Mouse (Mus musculus): ENCODE measurements around the gene Plscr2. TPM values are rescaled to one million over a fixed set of nuclear protein-coding genes. Genes with fewer than 3 reads are reported as not detected.
"Not testable (repeated sequence)": the region's sequence is repeated elsewhere in the genome, so short reads cannot be mapped to it uniquely, and the experiment has no call there.

Plscr2 gene
- polyA plus RNA-seq, 1 experiment from 2014 or later: not detected

DNA sequence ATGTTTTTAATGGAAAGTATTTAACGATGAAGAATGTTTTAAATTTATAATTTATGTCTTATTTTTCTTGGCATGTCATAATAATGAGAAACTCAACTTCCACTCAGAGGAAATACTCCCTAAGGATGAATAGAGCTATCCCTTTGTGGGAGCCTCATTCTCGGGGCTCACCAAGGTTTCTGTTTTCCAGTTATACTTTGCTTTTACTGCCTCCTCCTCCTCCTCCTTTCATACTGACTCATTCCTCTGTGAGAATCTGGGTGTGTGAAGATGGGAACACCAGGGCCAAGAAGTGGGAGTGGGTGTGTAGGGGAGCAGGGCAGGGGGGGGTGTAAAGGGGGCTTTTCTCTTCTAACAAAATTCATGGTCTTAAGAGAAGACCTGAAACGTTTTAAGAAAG, 17.5 kb downstream of the Plscr2 start:
- no peak overlapping the region for H3K4me3 ChIP-seq (ENCODE audit: low read depth, low read length)
- no peak overlapping the region for H3K9ac ChIP-seq (ENCODE audit: low read length)
- no peaks in the 10 kb centered on the region for H3K36me3 ChIP-seq (ENCODE audit: control insufficient read depth, insufficient read depth, low read length)
- WGBS: 86% methylated on average over 3 of the region's 3 CpGs
- no peaks in the 10 kb centered on the region for H3K9me3 ChIP-seq (ENCODE audit: control insufficient read depth, low read length)
- no peak for ATAC-seq (ENCODE audit: insufficient read depth, low FRiP score, low TSS enrichment)
- no peaks in the 10 kb centered on the region for H3K4me1 ChIP-seq (ENCODE audit: control insufficient read depth, insufficient read depth, low read length)
- H3K27ac ChIP-seq (ENCODE audit: low read depth, low read length): no peak overlapping the region
- no peaks in the 10 kb centered on the region for H3K27me3 ChIP-seq (ENCODE audit: control insufficient read depth, insufficient read depth, low read length)
- no peak overlapping the region for H3K4me2 ChIP-seq (ENCODE audit: low read depth)
- no peak for DNase-seq (ENCODE audit: low spot score)

DNA sequence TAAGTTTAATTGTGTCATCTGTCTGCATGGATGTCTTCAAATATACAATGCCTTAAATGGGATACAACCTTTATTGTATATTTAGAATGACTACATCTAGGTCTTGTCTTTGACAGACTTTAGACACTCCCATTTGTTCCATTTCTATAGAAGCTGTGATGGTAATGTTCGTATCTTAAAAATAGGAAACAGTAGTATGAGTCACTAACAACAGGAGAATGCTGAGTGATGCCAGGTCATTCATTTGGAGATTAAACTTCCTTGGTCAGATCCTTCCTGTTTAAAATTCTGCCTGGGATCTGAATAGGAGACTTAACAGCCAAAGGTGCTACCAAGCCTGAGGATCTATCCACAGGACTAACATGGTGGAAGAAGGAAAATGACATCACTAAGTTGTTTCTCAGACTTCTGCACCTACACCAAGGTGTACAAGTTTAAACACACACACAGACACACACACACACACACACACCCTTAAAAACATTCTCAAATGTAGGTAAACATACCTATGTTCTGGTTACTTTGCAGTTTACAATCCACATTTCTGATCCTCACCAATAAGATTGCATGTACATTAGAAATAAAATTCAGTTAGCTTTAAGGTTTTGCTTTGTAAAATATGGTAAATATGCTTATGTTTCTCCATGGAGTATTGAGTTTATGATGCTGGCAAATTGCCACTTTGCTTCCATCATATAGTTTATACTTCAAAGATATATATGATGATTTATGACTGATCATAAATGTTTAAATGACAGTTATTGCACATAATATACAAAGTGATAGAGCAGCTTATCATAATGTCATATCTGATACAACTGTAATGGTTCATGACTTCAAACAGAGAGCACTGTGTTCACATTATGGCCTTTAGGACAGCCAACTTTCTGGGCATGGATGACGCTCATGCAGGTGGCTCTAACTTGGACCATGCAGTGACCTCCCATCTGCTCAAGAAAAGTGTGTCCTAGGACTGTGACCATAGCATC, 18.5 kb downstream of the Plscr2 start:
- no peaks in the 10 kb centered on the region for H3K9me3 ChIP-seq (ENCODE audit: control insufficient read depth, low read length)
- H3K36me3 ChIP-seq (ENCODE audit: control insufficient read depth, insufficient read depth, low read length): no peaks in the 10 kb centered on the region
- H3K9ac ChIP-seq (ENCODE audit: low read length): no peak overlapping the region
- no peak overlapping the region for H3K4me2 ChIP-seq (ENCODE audit: low read depth)
- H3K4me3 ChIP-seq (ENCODE audit: low read depth, low read length): no peak overlapping the region
- H3K27ac ChIP-seq (ENCODE audit: low read depth, low read length): no peak overlapping the region
- 91% methylated on average over 2 of the region's 2 CpGs for WGBS
- H3K4me1 ChIP-seq (ENCODE audit: control insufficient read depth, insufficient read depth, low read length): no peaks in the 10 kb centered on the region
- ATAC-seq (ENCODE audit: insufficient read depth, low FRiP score, low TSS enrichment) (no peak), DNase-seq (ENCODE audit: low spot score) (no peak)
- no peaks in the 10 kb centered on the region for H3K27me3 ChIP-seq (ENCODE audit: control insufficient read depth, insufficient read depth, low read length)

DNA sequence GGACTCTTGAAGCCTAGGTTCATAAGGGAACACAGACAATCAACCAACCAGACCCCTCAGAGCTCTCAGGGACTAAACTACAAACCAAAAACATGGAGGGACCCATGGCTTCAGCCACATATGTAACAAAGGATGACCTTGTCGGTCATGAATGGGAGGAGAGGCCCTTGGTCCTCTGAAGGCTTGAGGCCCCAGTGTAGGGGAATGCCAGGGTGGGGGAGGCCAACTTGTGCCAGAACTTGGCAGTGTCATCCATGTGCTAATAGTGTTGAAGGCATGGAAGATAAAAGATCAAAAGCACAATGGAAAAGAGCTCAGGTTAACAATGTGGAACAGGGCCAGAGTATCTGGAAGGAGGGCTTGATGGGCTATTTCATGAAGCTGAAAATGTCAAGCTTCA, 22.9 kb downstream of the Plscr2 start:
- DNase-seq (ENCODE audit: low spot score) (no peak), ATAC-seq (ENCODE audit: insufficient read depth, low FRiP score, low TSS enrichment) (no peak)
- no peak overlapping the region for H3K4me3 ChIP-seq (ENCODE audit: low read depth, low read length)
- H3K27ac ChIP-seq (ENCODE audit: low read depth, low read length): no peak overlapping the region
- 63% methylated on average over 1 of the region's 1 CpGs for WGBS
- no peak overlapping the region for H3K9ac ChIP-seq (ENCODE audit: low read length)
- H3K36me3 ChIP-seq (ENCODE audit: control insufficient read depth, insufficient read depth, low read length): no peaks in the 10 kb centered on the region
- no peaks in the 10 kb centered on the region for H3K9me3 ChIP-seq (ENCODE audit: control insufficient read depth, low read length)
- H3K27me3 ChIP-seq (ENCODE audit: control insufficient read depth, insufficient read depth, low read length): no peaks in the 10 kb centered on the region
- no peaks in the 10 kb centered on the region for H3K4me1 ChIP-seq (ENCODE audit: control insufficient read depth, insufficient read depth, low read length)
- H3K4me2 ChIP-seq (ENCODE audit: low read depth): no peak overlapping the region

DNA sequence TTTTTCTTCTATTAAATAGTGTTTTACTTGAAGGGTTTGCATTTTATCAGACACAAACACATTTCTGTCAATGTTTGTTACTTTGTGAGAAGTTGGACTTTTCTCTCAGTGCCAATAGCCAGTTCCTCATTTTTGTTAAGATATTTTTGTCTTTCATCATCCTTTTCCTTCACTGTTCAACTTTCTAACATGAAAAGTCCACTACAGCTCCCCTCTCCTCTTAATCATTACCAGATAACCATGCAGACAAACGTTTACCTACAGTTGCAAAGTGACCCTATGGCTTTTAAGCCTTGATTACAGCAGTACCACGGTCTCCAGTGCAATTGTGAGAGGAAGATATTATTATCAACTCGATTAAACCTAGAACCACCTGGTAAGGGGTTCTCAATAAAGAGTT, 25.8 kb downstream of the Plscr2 start:
- Histone ChIP-seq H3K27me3 (ENCODE audit: control insufficient read depth, insufficient read depth, low read length) (no peaks in the 10 kb centered on the region), H3K27ac (ENCODE audit: low read depth, low read length) (no peak overlapping the region), H3K9ac (ENCODE audit: low read length) (no peak overlapping the region), H3K36me3 (ENCODE audit: control insufficient read depth, insufficient read depth, low read length) (no peaks in the 10 kb centered on the region), H3K4me2 (ENCODE audit: low read depth) (no peak overlapping the region), H3K4me3 (ENCODE audit: low read depth, low read length) (no peak overlapping the region), H3K4me1 (ENCODE audit: control insufficient read depth, insufficient read depth, low read length) (no peaks in the 10 kb centered on the region), H3K9me3 (ENCODE audit: control insufficient read depth, low read length) (no peaks in the 10 kb centered on the region)
- WGBS: 75% methylated on average over 3 of the region's 3 CpGs
- DNase-seq (ENCODE audit: low spot score): no peak
- no peak for ATAC-seq (ENCODE audit: insufficient read depth, low FRiP score, low TSS enrichment)

DNA sequence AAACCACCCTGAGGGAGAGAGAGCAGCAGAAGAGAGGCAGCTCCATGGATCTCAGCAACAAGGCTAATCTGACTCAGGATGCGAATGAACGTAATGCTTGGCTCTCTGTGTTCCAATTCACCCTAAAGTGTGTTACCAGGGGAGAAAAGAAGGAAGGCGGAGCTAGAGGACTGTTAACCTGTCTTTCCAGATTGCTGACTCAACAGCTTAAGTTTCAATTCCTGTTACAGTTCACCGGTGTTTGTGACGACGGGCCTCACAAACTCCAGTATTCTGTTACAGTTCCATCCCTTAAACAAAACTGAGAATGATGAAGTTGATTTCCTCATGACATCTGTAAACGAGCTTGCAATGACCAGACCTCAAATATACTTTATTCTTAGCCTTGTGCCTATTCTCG, 29.7 kb downstream of the Plscr2 start:
- no peak for DNase-seq (ENCODE audit: low spot score)
- WGBS: 81% methylated on average over 8 of the region's 8 CpGs
- H3K4me1 ChIP-seq (ENCODE audit: control insufficient read depth, insufficient read depth, low read length): no peaks in the 10 kb centered on the region

DNA sequence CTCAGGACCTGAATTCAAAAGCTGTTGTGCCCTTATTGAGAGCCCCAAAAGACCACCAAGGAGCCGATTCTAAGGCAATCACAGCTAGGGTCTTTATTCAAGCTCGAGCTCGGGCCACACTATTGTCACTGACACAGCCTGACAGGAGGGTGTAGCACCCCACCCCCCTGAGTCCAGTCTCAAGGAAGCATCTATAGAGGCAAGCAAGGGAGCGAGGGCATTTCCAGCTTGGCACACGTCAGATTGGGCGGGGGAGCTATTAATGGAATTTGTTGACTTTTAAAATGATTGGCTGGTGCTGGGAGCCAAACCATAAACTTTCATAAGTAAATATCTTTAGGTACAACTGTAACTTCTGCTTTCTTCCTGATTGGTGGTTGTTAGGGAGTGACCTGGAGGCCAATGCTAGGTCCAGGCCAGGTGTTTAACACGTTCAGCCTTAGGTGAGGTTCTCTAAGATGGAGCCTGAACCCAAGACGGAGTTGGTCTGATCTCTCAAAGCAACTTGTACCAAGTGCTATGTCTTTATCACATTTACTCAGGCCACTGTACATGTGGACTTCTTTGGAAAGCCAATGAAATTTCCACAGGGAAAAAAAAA, 30.3 kb downstream of the Plscr2 start:
- ATAC-seq (ENCODE audit: insufficient read depth, low FRiP score, low TSS enrichment): no peak

More for the DNA sequence above, 29.7 kb downstream of the Plscr2 start:
- no peak overlapping the region for H3K27ac ChIP-seq (ENCODE audit: low read depth, low read length)
- H3K4me2 ChIP-seq (ENCODE audit: low read depth): no peak overlapping the region
- no peaks in the 10 kb centered on the region for H3K36me3 ChIP-seq (ENCODE audit: control insufficient read depth, insufficient read depth, low read length)
- no peak overlapping the region for H3K9ac ChIP-seq (ENCODE audit: low read length)
- no peaks in the 10 kb centered on the region for H3K9me3 ChIP-seq (ENCODE audit: control insufficient read depth, low read length)
- no peak overlapping the region for H3K4me3 ChIP-seq (ENCODE audit: low read depth, low read length)
- no peak for ATAC-seq (ENCODE audit: insufficient read depth, low FRiP score, low TSS enrichment)
- no peaks in the 10 kb centered on the region for H3K27me3 ChIP-seq (ENCODE audit: control insufficient read depth, insufficient read depth, low read length)

DNA sequence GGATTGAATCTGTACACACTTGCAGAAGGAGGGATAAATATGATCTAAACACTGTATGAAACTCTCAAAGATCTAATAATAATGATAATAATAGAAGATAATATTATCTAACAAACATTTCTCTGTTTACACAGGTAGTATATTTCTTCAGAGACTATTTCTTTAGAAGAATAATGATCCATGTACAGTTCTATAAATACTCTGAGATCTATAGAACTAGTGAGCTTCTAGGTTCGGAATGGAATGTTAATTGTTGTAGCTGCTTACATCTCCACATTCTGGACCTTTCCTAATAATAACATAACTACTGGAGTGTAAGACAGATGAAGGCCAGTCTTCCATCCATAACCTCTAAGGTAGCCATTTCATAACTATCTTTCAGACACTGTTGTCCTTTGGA, 33.7 kb downstream of the Plscr2 start, which contains the start of gene 1700057G04Rik:
Gene 1700057G04Rik, plus strand, starts transcription at position 301 of the 400 bp plus-strand sequence.
- DNase-seq (ENCODE audit: low spot score) (no peak), ATAC-seq (ENCODE audit: insufficient read depth, low FRiP score, low TSS enrichment) (no peak)
- no peaks in the 10 kb centered on the region for H3K9me3 ChIP-seq (ENCODE audit: control insufficient read depth, low read length)
- no peak within 1 kb of the TSS for H3K27ac ChIP-seq (ENCODE audit: low read depth, low read length)
- no peaks in the 10 kb centered on the region for H3K27me3 ChIP-seq (ENCODE audit: control insufficient read depth, insufficient read depth, low read length)
- H3K9ac ChIP-seq (ENCODE audit: low read length): no peak within 1 kb of the TSS
- no peaks in the 10 kb centered on the region for H3K36me3 ChIP-seq (ENCODE audit: control insufficient read depth, insufficient read depth, low read length)
- no peaks in the 10 kb centered on the region for H3K4me1 ChIP-seq (ENCODE audit: control insufficient read depth, insufficient read depth, low read length)
- WGBS: 93% methylated on average over 1 of the region's 1 CpGs
- no peak within 1 kb of the TSS for H3K4me2 ChIP-seq (ENCODE audit: low read depth)
- H3K4me3 ChIP-seq (ENCODE audit: low read depth, low read length): no peak within 1 kb of the TSS

More for the DNA sequence above, 30.3 kb downstream of the Plscr2 start:
- DNase-seq (ENCODE audit: low spot score): no peak
- H3K9ac ChIP-seq (ENCODE audit: low read length): no peak overlapping the region
- H3K4me3 ChIP-seq (ENCODE audit: low read depth, low read length): no peak overlapping the region
- H3K36me3 ChIP-seq (ENCODE audit: control insufficient read depth, insufficient read depth, low read length): no peaks in the 10 kb centered on the region
- no peak overlapping the region for H3K27ac ChIP-seq (ENCODE audit: low read depth, low read length)
- H3K4me2 ChIP-seq (ENCODE audit: low read depth): no peak overlapping the region
- H3K4me1 ChIP-seq (ENCODE audit: control insufficient read depth, insufficient read depth, low read length): no peaks in the 10 kb centered on the region
- H3K9me3 ChIP-seq (ENCODE audit: control insufficient read depth, low read length): no peaks in the 10 kb centered on the region
- 75% methylated on average over 8 of the region's 8 CpGs for WGBS
- no peaks in the 10 kb centered on the region for H3K27me3 ChIP-seq (ENCODE audit: control insufficient read depth, insufficient read depth, low read length)

DNA sequence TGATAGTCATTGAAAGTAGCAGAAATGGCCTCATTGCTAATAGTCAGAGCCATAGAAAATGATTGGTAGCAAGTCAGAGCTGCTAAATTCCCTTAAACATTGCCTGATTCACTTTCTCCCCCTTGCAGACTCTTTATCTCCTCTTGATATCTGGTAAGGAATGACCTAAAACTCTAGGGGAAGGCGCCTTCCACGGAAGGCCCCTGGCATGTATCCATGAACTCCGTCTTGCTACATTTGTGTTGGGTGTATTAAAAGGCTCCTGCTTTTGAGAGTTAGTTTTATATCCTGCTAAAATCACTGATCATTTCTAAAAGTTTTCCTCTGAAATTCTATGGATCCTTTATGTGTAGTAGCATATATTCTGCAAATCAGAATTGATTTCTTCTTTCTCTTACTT, 41.4 kb downstream of the Plscr2 start:
- Histone ChIP-seq H3K27me3 (ENCODE audit: control insufficient read depth, insufficient read depth, low read length) (no peaks in the 10 kb centered on the region), H3K9ac (ENCODE audit: low read length) (no peak overlapping the region), H3K4me1 (ENCODE audit: control insufficient read depth, insufficient read depth, low read length) (no peaks in the 10 kb centered on the region), H3K4me2 (ENCODE audit: low read depth) (no peak overlapping the region), H3K27ac (ENCODE audit: low read depth, low read length) (no peak overlapping the region), H3K36me3 (ENCODE audit: control insufficient read depth, insufficient read depth, low read length) (no peaks in the 10 kb centered on the region), H3K9me3 (ENCODE audit: control insufficient read depth, low read length) (no peaks in the 10 kb centered on the region), H3K4me3 (ENCODE audit: low read depth, low read length) (no peak overlapping the region)
- no peak for DNase-seq (ENCODE audit: low spot score)
- 96% methylated on average over 3 of the region's 3 CpGs for WGBS
- no peak for ATAC-seq (ENCODE audit: insufficient read depth, low FRiP score, low TSS enrichment)

DNA sequence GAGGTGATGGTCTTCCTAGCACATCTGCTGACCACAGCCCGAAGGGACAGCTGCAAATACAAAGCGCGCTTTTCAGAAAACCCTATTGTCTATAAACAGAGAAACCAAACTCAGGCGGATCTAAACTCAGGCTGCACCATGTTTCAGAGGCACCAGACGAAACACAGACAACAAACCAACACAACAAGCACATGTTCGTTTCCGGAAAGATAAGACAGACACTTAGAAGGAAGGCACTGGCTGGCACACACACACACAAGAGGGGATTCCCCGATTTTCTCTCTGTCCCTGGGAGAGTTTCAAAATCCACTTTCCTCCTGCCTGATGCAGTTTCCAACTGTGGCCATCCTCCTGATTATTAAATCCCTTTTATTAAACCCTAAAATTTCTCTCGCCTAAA, 50.5 kb downstream of the Plscr2 start:
- not testable (repeated sequence) for H3K4me1 ChIP-seq (ENCODE audit: control insufficient read depth, insufficient read depth, low read length); H3K4me2 ChIP-seq (ENCODE audit: low read depth); DNase-seq (ENCODE audit: low spot score); ATAC-seq (ENCODE audit: insufficient read depth, low FRiP score, low TSS enrichment); H3K9ac ChIP-seq (ENCODE audit: low read length); H3K4me3 ChIP-seq (ENCODE audit: low read depth, low read length); H3K27me3 ChIP-seq (ENCODE audit: control insufficient read depth, insufficient read depth, low read length); H3K9me3 ChIP-seq (ENCODE audit: control insufficient read depth, low read length); H3K27ac ChIP-seq (ENCODE audit: low read depth, low read length); H3K36me3 ChIP-seq (ENCODE audit: control insufficient read depth, insufficient read depth, low read length)
- WGBS: 75% methylated on average over 9 of the region's 9 CpGs
